Mouse (Mus musculus) layer of hippocampus, adult 9-11 months (tissue): ENCODE data around the gene Inafm1.
"Not testable (repeated sequence)": the region's sequence is repeated elsewhere in the genome, so short reads cannot be mapped to it uniquely, and the experiment has no call there.

ENCODE experiments used
- DNase-seq: peaks from one replicate; pipeline ENCODE4 v3.0.0; 2022

Inafm1 gene

GRCm38 (mm10) chr7:16273081-16273765 is at the start of gene Inafm1:
TSS of gene Inafm1 (minus strand) at chr7:16273617.
- peak; percentile 93 for DNase-seq

- DNase-seq: no peak
These were observed 47.1 kb upstream of the Inafm1 start for GRCm38 (mm10) chr7:16320479-16320878.

- DNase-seq: no peak
These were observed 45.8 kb upstream of the Inafm1 start for GRCm38 (mm10) chr7:16319216-16319615.

- DNase-seq: no peak
These were observed 43.7 kb upstream of the Inafm1 start for GRCm38 (mm10) chr7:16317094-16317493.

- DNase-seq: no peak
These were observed 41.9 kb upstream of the Inafm1 start for GRCm38 (mm10) chr7:16315222-16315759.

GRCm38 (mm10) chr7:16314221-16314775 is 40.9 kb upstream of the Inafm1 start:
- DNase-seq: no peak

GRCm38 (mm10) chr7:16313481-16314220 is 40.2 kb upstream of the Inafm1 start:
- peak; percentile 75 for DNase-seq

- DNase-seq: peak; percentile 40
These were observed 39.4 kb upstream of the Inafm1 start for GRCm38 (mm10) chr7:16312672-16313311.

GRCm38 (mm10) chr7:16312011-16312671 is 38.7 kb upstream of the Inafm1 start:
- DNase-seq: no peak

GRCm38 (mm10) chr7:16311453-16312004 is 38.1 kb upstream of the Inafm1 start:
- DNase-seq: peak; percentile 32

GRCm38 (mm10) chr7:16310521-16311452 is 37.4 kb upstream of the Inafm1 start:
- DNase-seq: peak; percentile 77

GRCm38 (mm10) chr7:16310020-16310520 is 36.7 kb upstream of the Inafm1 start:
- peak; percentile 82 for DNase-seq

GRCm38 (mm10) chr7:16309318-16310019 is 36.1 kb upstream of the Inafm1 start:
- peak; percentile 87 for DNase-seq

GRCm38 (mm10) chr7:16308555-16309317 is 35.3 kb upstream of the Inafm1 start:
- DNase-seq: peak; percentile 68

- DNase-seq: not testable (repeated sequence)
These were observed 34.7 kb upstream of the Inafm1 start, which contains the start of gene Bbc3 for GRCm38 (mm10) chr7:16308093-16308492. TSS of gene Bbc3 (plus strand) at chr7:16308393.

GRCm38 (mm10) chr7:16307141-16307540 is 33.7 kb upstream of the Inafm1 start:
- not testable (repeated sequence) for DNase-seq

- peak; percentile 96 for DNase-seq
These were observed 26.1 kb upstream of the Inafm1 start for GRCm38 (mm10) chr7:16299419-16300035.

GRCm38 (mm10) chr7:16298927-16299326 is 25.5 kb upstream of the Inafm1 start:
- no peak for DNase-seq

GRCm38 (mm10) chr7:16297616-16298015 is 24.2 kb upstream of the Inafm1 start:
- no peak for DNase-seq
